Mouse (Mus musculus) splenic B cell, adult 2 months (primary cell): ENCODE data around the gene Psmb2.
A peak's percentile ranks its signal among the peaks of the same experiment; 100 is the strongest.

Experiments
- DNase-seq: peaks from one replicate; pipeline ENCODE4 v3.0.0-alpha.2; 2011; ENCODE audit warnings: low read depth, low spot score
- H3K27me3 ChIP-seq: 2 replicates; pipeline ENCODE4 v1.6.1; 2012; ENCODE audit warnings: mild to moderate bottlenecking, low read length, moderate library complexity, mixed read lengths; ENCODE audit not compliant: control insufficient read depth, poor library complexity, insufficient read depth, severe bottlenecking
- H3K36me3 ChIP-seq: 2 replicates; pipeline ENCODE4 v1.6.1; 2012; ENCODE audit warnings: mild to moderate bottlenecking, low read length, moderate library complexity, mixed read lengths; ENCODE audit not compliant: control insufficient read depth, poor library complexity, insufficient read depth, severe bottlenecking

Psmb2 gene

DNA sequence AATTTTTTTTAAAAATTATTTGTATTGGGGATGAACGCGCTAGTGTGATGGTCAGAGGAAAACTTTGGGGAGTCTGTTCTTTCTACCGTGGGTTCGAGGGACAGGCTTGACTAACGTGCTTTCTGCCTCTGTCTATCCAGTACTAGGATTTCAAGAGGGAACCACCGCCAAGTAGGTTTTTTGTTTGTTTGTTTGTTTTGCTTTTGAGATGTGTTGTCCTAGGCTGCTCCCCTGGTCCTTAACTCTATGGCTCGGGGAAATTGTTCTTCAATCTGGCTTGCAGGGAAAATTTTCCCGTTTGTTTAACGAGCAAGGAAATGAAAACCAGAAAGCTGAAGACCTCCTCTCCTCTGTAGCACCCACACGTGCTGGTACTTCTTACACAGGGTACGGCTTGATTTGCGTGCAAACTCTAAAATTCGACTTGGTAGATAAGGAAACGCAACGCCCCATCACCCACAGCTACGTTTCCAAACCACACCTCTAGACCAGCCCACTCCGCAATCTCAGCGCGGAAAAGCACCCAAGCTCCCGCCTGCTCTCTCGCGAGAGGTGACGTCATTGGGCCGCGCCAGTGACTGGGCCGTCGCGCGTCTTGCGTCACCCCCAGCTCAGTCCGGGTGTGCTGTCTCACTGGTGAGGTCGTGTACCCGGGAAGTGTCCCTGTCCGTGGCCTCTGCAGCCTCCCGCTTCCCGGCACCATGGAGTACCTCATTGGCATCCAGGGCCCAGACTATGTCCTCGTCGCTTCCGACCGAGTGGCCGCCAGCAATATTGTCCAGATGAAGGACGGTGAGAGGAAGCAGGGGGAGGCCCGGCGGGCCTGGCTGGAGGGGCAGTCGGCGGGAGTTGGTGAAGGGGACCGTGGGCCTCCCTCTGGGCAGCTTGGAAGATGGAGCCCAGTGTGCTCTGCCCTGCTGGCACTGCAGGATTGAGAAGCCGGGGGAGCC, at the start of gene Psmb2:
Gene Psmb2, plus strand, starts transcription at position 577 of the 950 bp plus-strand sequence.
- H3K36me3 ChIP-seq, result no peaks in the 10 kb centered on the region
- DNase-seq, result peak; percentile 99
- H3K27me3 ChIP-seq, result no peaks in the 10 kb centered on the region

DNA sequence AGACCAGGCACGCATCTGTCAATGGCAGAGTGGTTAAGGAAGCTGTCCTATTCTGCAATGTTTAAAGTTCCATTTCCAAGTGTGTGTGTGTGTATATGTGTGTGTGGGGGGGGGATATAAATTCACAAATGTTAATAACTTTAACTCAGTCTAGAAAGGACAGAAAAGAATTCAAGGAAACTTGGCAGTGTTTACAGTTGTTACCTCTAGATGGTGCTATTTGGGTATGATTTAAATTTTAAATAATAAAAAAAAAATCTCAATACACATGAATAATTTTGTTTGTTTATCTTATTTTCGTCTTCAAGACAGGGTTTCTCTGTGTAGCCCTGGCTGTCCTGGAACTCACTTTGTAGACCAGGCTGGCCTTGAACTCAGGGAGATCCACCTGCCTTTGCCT, 45.5 kb upstream of the Psmb2 start:
- no peaks in the 10 kb centered on the region for H3K36me3 ChIP-seq
- peak; percentile 4 for DNase-seq

DNA sequence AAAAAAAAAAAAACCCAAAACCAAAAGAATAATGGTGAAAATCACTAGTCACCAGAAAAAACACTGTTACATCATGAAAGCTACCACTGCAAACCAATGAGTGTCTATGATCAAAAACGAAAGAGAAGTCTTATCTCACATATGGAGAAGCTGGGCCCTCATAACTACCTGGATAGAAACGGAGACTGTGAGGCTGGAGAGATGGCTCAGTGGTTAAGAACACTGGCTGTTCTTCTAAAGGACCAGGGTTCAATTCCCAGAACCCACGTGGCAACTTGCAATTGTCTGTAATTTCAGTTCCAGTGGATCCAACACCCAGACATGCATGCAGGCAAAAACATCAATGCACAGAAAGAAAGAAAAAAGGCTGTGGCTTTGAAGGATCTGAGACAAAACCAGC, 44.8 kb upstream of the Psmb2 start:
- Histone ChIP-seq H3K27me3 (no peaks in the 10 kb centered on the region), H3K36me3 (no peaks in the 10 kb centered on the region)
- no peak for DNase-seq

More for the DNA sequence above, 45.5 kb upstream of the Psmb2 start:
- no peaks in the 10 kb centered on the region for H3K27me3 ChIP-seq

DNA sequence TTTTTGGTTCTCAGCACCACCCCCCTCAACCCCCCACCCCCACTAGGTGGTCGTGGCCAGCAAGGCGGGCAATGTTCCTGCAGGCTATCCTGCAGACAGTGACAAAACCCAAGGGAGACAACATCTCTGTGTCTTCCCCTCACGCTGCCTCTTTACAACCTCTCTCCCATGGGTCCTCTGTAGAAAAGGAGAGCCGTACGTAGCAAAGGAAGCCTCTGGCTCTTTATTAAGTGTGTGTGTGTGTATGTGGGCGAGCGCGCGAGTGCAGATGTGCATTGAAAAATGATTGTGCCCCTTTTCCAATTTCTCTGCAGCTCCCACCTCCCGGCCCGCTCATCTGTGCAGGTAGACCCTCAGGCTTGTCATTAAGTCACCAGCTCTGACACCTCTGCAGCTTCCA, 41.1 kb upstream of the Psmb2 start:
- no peak for DNase-seq
- no peaks in the 10 kb centered on the region for H3K36me3 ChIP-seq
- H3K27me3 ChIP-seq, result no peaks in the 10 kb centered on the region

DNA sequence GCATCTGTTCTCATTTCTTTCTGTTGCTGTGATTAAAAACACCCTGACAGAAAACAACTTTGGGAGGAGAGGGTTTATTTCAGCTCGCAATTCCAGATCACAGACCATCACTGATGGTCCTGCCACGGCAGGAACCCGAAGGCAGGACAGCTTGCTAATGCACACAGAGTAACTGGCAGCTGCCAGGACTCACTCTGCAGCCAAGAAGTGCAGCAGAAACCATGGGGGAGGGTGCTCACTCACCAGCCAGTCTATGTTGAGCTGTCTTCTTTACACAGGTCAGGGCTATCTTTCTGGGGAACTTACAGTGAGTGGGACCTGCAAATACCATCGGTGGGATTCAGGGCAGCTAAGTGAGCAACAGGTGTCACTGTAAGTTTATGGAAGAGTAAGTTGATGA, 40.0 kb upstream of the Psmb2 start:
- Histone ChIP-seq H3K36me3 (no peaks in the 10 kb centered on the region), H3K27me3 (no peaks in the 10 kb centered on the region)
- DNase-seq, result no peak

DNA sequence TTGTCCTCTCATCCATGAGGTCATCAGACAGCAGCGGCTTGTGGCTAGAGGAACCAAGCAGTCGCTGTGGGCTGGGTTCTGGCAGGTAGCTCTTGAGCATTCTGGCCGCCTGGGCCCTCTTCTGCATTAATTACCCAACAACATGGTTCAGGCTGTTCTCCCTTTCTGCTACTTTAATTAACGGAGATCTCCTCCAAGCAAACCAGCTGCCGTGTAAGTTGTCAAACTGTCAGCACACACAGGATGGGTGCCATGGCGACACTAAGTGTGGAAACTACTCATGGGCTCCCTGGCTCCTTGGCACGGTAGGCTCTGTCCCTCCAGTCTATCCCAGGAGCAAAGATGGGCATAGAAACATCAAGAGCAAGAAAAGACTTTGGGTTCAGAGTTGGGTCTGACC, 38.1 kb upstream of the Psmb2 start:
- H3K36me3 ChIP-seq, result no peaks in the 10 kb centered on the region

DNA sequence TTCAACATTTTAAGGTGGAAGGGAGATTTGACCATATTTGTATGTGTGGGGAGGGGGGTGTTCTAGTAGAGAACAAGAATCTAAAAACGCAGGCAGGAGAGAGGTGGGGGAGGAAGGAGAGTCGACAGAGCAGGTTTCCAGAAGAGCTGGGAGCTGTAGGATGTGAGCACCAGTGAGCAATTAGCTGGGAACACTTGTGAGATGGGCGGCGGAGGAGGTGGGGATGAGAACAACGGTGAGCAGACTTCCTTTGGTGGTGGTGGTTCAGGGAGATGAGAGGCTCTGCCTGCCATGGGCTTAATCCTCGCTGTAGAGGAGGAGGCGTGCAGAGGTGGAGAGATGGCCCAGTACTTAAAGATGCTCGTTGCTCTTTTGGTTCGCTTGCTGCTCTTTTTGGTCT, 35.5 kb upstream of the Psmb2 start:
- DNase-seq, result no peak

More for the DNA sequence above, 38.1 kb upstream of the Psmb2 start:
- DNase-seq, result no peak
- no peaks in the 10 kb centered on the region for H3K27me3 ChIP-seq

DNA sequence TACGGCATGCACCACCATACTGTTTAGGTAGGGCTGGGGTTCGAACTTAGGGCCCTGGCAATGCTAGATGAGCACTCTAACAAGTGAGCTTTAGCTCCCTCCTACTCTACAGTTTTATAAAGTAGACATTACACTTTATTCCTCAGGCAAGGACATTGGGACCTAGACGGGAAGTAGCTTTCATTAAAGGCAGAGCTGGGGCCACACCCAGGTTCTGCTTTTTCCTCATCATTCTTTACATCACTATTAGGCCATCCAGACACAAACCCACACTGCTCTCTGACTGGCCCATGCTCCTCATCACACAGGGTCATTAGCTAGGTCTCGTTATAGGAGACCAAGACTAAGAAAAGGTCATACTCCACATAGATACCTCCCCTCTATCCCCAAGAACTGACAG, 33.6 kb upstream of the Psmb2 start:
- Histone ChIP-seq H3K36me3 (no peaks in the 10 kb centered on the region), H3K27me3 (no peaks in the 10 kb centered on the region)
- no peak for DNase-seq

More for the DNA sequence above, 35.5 kb upstream of the Psmb2 start:
- Histone ChIP-seq H3K27me3 (no peaks in the 10 kb centered on the region), H3K36me3 (no peaks in the 10 kb centered on the region)

DNA sequence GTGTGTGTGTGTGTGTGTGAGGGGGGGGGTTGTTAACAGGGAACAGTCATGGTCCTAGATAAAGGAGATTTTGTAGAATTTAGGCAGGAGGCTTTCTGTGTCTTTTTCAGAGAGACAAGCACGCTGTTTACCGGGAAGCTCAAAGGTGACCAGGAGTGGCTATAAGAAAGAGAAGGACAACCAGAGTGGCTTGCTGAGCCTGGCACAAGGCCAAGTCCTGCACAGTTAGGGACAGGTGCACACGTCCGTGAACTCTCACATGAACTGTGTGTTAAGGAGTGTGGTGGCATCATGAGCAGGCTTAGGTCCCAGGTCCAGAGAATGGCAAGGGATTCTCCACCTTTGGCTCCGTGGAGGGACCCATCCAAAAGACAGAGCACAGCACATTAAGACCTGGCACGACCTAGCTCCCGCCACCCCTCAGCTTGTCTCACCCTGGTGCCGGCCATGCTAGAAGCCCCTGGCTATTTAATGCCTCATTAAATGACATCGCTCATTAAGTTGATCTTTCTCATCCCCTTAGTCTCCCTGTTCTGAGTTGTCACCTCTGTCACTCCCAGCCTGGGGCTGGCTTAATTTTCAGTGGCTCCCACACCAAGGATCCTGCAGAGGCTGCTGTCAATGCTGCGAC, 33.0 kb upstream of the Psmb2 start:
- Histone ChIP-seq H3K27me3 (no peaks in the 10 kb centered on the region), H3K36me3 (no peaks in the 10 kb centered on the region)
- no peak for DNase-seq

DNA sequence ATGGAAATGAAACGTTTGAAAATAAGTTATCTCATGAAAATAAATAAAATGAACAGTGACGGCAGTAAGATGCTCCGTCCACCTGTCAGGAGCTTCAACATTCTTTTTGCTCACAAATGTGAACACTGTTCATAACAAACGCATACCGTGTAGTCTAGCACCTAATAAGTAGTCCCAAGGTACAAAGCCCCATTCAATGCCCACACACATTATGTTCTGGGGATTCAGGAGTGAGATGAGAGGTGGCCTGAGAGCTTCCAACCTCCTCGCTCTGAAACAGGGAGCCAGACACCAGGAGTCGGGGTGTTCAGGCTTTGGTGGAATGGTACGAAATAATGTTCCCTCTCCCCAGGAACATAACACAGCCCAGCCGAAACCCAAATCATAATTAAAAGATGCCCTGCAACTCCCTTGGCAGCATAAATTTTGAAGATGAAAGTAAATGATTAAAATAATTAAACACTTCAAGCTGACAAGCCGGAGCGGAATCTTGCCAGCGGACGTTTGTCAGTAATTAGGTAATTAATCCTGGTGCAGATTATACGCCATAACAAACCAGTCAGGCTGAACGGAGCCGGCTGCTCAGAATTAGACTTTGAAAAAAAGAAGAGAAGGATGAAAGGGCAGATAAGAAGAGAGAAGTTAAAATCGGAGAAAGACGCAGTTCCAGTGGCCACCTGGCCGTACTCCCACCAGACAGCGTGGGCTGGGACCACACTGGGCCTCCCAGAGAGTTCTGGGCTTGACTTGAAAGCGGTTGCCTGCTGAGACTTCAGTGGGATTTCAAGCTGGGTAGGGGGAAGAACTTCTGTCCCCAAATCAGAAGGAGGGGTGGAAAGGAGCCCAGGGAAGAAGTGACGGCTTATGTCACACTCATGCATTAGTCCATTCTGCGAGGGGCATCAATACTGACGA, 29.2 kb upstream of the Psmb2 start:
- DNase-seq, result no peak
- H3K36me3 ChIP-seq, result no peaks in the 10 kb centered on the region
- no peaks in the 10 kb centered on the region for H3K27me3 ChIP-seq

DNA sequence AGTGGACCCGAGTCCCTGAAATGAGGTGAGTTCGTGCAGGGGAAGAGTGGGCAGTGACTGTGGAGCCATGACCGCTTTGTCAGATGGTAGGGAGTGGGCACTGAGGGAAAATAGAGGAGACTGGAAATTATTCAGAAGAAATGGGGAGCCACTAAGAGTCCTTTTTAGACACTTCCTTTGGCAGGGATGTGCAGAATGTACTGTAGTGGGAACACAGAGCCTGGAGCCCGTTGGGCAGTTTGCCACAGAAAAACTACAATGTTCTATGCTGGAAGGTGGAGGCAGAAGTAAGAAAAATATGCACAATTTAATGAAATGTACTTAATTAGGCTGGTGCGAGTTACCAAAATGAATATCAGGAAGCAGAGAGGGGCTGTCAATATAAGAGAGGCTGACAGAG, 24.3 kb upstream of the Psmb2 start:
- DNase-seq, result no peak
- Histone ChIP-seq H3K36me3 (no peaks in the 10 kb centered on the region), H3K27me3 (no peaks in the 10 kb centered on the region)

DNA sequence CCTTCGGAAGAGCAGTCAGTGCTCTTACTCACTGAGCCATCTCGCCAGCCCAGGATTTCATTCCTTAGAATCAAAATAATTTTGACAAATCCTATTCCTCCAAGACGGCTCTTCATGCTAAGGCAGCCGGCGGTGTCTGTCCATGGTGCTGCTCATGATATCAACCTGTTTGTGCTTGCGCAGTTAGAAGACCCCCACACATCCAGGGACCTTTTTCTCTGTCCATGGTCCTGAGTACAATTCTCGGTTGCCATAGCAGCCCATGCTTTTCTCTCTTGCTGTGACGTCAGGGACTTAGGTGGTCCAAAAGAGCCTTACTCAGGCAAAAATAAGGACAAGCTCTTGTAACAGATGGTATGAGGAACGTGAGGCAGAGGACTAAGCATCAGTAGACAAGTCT, 22.1 kb upstream of the Psmb2 start:
- H3K36me3 ChIP-seq, result no peaks in the 10 kb centered on the region
- peak; percentile 5 for DNase-seq

DNA sequence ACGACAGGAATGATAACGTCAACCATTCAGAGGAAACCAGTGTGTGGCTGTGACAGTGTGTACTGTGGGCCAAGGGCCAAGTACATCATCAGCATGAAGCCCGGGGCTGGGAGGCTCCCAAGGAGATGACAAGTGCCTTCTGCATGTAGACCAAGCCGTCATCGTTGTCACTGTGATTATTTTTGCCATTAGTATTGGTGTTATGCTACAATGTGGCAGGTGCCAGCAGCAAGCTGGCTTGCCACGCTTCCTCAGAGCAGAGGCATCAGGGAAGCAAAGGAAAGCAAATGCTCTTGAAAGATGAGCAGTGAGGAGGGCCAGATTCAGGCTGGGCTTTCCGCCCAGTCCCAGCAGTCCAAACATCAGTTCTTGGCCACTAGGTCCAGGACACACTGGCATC, 16.2 kb upstream of the Psmb2 start:
- Histone ChIP-seq H3K36me3 (no peaks in the 10 kb centered on the region), H3K27me3 (no peaks in the 10 kb centered on the region)
- DNase-seq, result no peak

More for the DNA sequence above, 22.1 kb upstream of the Psmb2 start:
- H3K27me3 ChIP-seq, result no peaks in the 10 kb centered on the region

DNA sequence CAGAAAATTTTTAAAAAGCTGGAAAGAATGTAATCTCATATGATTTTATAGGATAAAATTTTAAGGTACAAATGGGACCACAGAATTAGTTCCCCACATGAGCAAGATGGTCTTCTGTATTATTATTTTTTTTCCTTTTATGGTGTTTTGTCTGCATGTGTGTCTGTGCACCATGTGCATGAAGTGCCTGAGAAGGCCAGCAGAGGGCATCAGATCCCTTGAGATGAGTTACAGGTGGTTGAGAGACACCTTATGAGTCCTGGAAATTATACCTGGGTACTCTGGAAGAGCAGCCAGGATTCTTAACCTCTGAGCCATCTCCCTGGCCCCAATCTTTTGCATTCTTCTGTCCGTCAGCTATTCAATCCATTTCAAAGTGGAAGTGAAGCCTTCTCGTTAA, 10.4 kb upstream of the Psmb2 start:
- Histone ChIP-seq H3K36me3 (no peaks in the 10 kb centered on the region), H3K27me3 (no peaks in the 10 kb centered on the region)
- peak; percentile 15 for DNase-seq
